9 mouse cellular contexts compared by ENCODE assay signal in genomic region chr1:21101221-21102006, GRCm38 (mm10). TPM values are rescaled to one million over a fixed set of nuclear protein-coding genes. Genes with fewer than 3 reads are reported as not detected.
A peak's percentile ranks its signal among the peaks of the same experiment; 100 is the strongest.
DNase-seq lines count a peak whose midpoint lies in the region; ATAC-seq and TF ChIP-seq lines count a peak whose summit lies in the region.
"Had no signal": no experiment of that assay in that cellular context is flagged by ENCODE, and none has a peak within 500 bp of the region (broad histone marks: within the 10 kb centered on the region; RNA-seq: fewer than 3 reads in every experiment).

No protein-coding gene starts in this region.

- intact Hi-C loops in heart, postnatal 36 days (cut with DNase I) = loop anchor here (1.0 to 2.0 kb wide), 3 partner anchors 59 to 162 kb away; no protein-coding TSS in a partner anchor

- H3K27me3 ChIP-seq in midbrain, embryonic 10.5 days (ENCODE audit: low read depth, poor library complexity, severe bottlenecking) = no peaks in the 10 kb centered on the region
- no peaks in the 10 kb centered on the region for H3K27me3 ChIP-seq in midbrain, embryonic 15.5 days (replicated peaks)
- H3K27me3 ChIP-seq in stomach, embryonic 16.5 days (ENCODE audit: control insufficient read depth, insufficient read depth, low read length) = no peaks in the 10 kb centered on the region
- H3K27me3 ChIP-seq: lung, embryonic 15.5 days had no signal

- peaks cover 4% of the 10 kb centered on the region; the same call in 1 of the 2 replicates for H3K4me1 ChIP-seq in midbrain, embryonic 10.5 days
- no peaks in the 10 kb centered on the region for H3K4me1 ChIP-seq in midbrain, embryonic 15.5 days
- no peaks in the 10 kb centered on the region for H3K4me1 ChIP-seq in embryonic fibroblast, embryonic 13.5 days (ENCODE audit: control insufficient read depth, insufficient read depth, low read length)
- H3K4me1 ChIP-seq in stomach, embryonic 16.5 days (ENCODE audit: control insufficient read depth, insufficient read depth, low read length) = no peaks in the 10 kb centered on the region
- H3K4me1 ChIP-seq: lung, embryonic 15.5 days had no signal

- no peaks in the 10 kb centered on the region for H3K9me3 ChIP-seq in midbrain, embryonic 10.5 days (replicated peaks)
- H3K9me3 ChIP-seq in midbrain, embryonic 15.5 days = no peaks in the 10 kb centered on the region
- H3K9me3 ChIP-seq in stomach, embryonic 16.5 days (replicated peaks; ENCODE audit: control insufficient read depth, low read length) = no peaks in the 10 kb centered on the region
- H3K9me3 ChIP-seq: lung, embryonic 15.5 days had no signal

- no peak for TF ChIP-seq POLR2A in embryonic fibroblast, embryonic 13.5 days (IDR thresholded peaks at IDR 0.05; ENCODE audit: low read depth, low read length)

- no peak overlapping the region for H3K4me2 ChIP-seq in midbrain, embryonic 15.5 days
- H3K4me2 ChIP-seq in stomach, embryonic 16.5 days (ENCODE audit: low read depth, low read length) = no peak overlapping the region
- H3K4me2 ChIP-seq: lung, embryonic 15.5 days had no signal

- WGBS in midbrain, embryonic 10.5 days = 56% methylated on average over 15 of the region's 15 CpGs
- WGBS in midbrain, embryonic 15.5 days = 54% methylated on average over 15 of the region's 15 CpGs
- 31% methylated on average over 15 of the region's 15 CpGs for WGBS in stomach, embryonic 16.5 days

- peak; percentile 43 for DNase-seq in midbrain, embryonic 10.5 days (ENCODE audit: low spot score)
- peak; percentile 29 to 52 for DNase-seq in adrenal gland, postnatal 4 days (ENCODE audit: low spot score in 2 of 2)
- peak; percentile 80 to 82 for DNase-seq in heart, postnatal 36 days
- peak; percentile 28 to 61 for DNase-seq in layer of hippocampus, postnatal 14 days (ENCODE audit: low spot score in 2 of 2)
- DNase-seq in lung, postnatal 14 days = peak; percentile 80

- H3K36me3 ChIP-seq in midbrain, embryonic 10.5 days = no peaks in the 10 kb centered on the region
- no peaks in the 10 kb centered on the region for H3K36me3 ChIP-seq in midbrain, embryonic 15.5 days (replicated peaks)
- H3K36me3 ChIP-seq in stomach, embryonic 16.5 days (ENCODE audit: control insufficient read depth, insufficient read depth, low read length) = no peaks in the 10 kb centered on the region
- H3K36me3 ChIP-seq: lung, embryonic 15.5 days had no signal

- no peak overlapping the region for H3K9ac ChIP-seq in midbrain, embryonic 15.5 days
- H3K9ac ChIP-seq in stomach, embryonic 16.5 days (ENCODE audit: low read length) = no peak overlapping the region
- H3K9ac ChIP-seq: lung, embryonic 15.5 days had no signal

- TF ChIP-seq CTCF in embryonic fibroblast, embryonic 13.5 days (IDR thresholded peaks at IDR 0.05; ENCODE audit: borderline replicate concordance, insufficient read depth, low read length) = peak; percentile 53; the same call in 1 of the 2 replicates

- no peak overlapping the region for H3K4me3 ChIP-seq in midbrain, embryonic 10.5 days
- no peak overlapping the region for H3K4me3 ChIP-seq in midbrain, embryonic 15.5 days
- no peak overlapping the region for H3K4me3 ChIP-seq in embryonic fibroblast, embryonic 13.5 days (ENCODE audit: insufficient read depth, low read length)
- no peak overlapping the region for H3K4me3 ChIP-seq in stomach, embryonic 16.5 days (replicated peaks; ENCODE audit: low read length)
- H3K4me3 ChIP-seq: lung, embryonic 15.5 days had no signal

- 0 out of 2 replicates have a peak overlapping the region, but pooled peaks have one; percentile 17 for H3K27ac ChIP-seq in midbrain, embryonic 10.5 days (replicated peaks)
- no peak overlapping the region for H3K27ac ChIP-seq in midbrain, embryonic 15.5 days
- no peak overlapping the region for H3K27ac ChIP-seq in embryonic fibroblast, embryonic 13.5 days (ENCODE audit: insufficient read depth, low read length)
- H3K27ac ChIP-seq in stomach, embryonic 16.5 days (ENCODE audit: low read length) = no peak overlapping the region
- H3K27ac ChIP-seq: lung, embryonic 15.5 days had no signal

- ATAC-seq in midbrain, embryonic 15.5 days (replicated peaks) = no peak
- peak; percentile 30; the same call in 1 of the 2 replicates for ATAC-seq in stomach, embryonic 16.5 days (ENCODE audit: insufficient read depth, low FRiP score)

RNA-seq across cellular contexts. Expression of gene Tram2, which starts 22.4 kb away (rescaled TPM):
- polyA plus RNA-seq in midbrain, embryonic 10.5 days (2016; fragmentation: Nextera tagmentation; extraction: Ambion mirVana) = 6.1 and 6.6 TPM in 2 replicates
- 2.0 and 2.1 TPM in 2 replicates for polyA plus RNA-seq in midbrain, embryonic 15.5 days (2015; fragmentation: Nextera tagmentation; extraction: Ambion mirVana)
- total RNA-seq in adrenal gland, postnatal 4 days (2021) = 10 to 100 TPM; 12.2 to 14.2 TPM
- 47.9 and 57.1 TPM in 2 replicates for polyA plus RNA-seq in embryonic fibroblast, embryonic 13.5 days (2011; ENCODE audit: insufficient read length, low read depth, missing spikeins)
- 1 to 10 TPM; 5.7 to 7.3 TPM for total RNA-seq in heart, postnatal 36 days (2021)
- 1 to 10 TPM; 1.9 to 2.3 TPM for total RNA-seq in layer of hippocampus, postnatal 14 days (2021)
- 5.6 and 5.8 TPM in 2 replicates for polyA plus RNA-seq in stomach, embryonic 16.5 days (2015; fragmentation: Nextera tagmentation; extraction: Ambion mirVana)
